Mouse (Mus musculus) embryonic fibroblast, embryonic 13.5 days (primary cell): ENCODE results near the gene Prkd2.

Source experiments
- CTCF ChIP-seq: IDR thresholded peaks from 2 replicates; pipeline ENCODE4 v1.5.1; 2011; ENCODE audit warnings: mild to moderate bottlenecking, control low read depth, low read length, moderate library complexity, borderline replicate concordance; ENCODE audit not compliant: insufficient read depth
- POLR2A ChIP-seq: IDR thresholded peaks from 2 replicates; pipeline ENCODE4 v1.6.1; 2011; ENCODE audit warnings: low read depth, mild to moderate bottlenecking, control low read depth, low read length, moderate library complexity

DNA sequence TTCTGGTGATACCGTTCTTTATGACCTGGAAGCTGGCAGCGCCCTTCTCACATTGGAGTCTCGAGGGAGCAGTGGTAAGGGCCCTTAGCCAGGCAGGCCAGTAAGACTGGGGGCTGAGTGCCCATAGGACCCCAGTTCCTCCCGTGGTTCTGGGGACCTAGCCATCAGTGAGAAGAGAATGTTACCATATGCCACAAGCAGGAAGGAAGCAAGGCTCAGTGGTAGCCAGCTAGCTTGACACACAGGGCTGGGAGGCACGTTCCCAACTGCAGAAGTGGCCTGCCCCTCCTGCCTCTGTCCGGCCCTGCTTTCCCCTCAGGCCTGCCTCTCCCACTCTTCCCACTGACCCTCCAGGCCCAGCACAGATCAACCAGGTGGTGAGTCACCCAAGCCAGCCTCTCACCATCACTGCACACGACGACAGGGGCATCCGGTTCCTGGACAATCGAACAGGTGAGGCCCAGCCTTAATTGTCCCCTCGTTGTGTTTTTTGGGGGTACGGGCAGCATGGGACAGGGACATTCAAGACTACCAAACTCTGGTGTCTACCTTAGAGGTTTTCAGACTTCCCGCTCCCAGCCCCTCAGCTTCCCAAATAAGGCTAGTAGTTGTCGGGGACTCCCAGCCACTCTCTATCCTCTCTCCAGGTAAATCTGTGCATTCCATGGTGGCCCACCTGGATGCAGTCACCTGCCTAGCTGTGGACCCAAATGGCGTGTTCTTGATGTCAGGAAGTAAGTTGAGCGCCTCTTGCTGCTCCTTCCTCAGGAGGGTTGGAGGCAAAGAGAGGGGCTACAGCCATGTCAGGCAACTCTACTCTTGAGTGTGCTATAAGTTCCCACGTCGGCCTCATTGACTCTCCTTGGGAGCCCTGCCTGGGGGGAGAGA is 4.5 kb upstream of the Prkd2 start:
- TF ChIP-seq CTCF: no peak
- no peak for TF ChIP-seq POLR2A
